Mouse (Mus musculus) C2C12 (cell line): ENCODE data around the gene Ypel3.
A peak's percentile ranks its signal among the peaks of the same experiment; 100 is the strongest.

Experiments used
- CEBPB ChIP-seq: IDR thresholded peaks from one replicate; pipeline ENCODE4 v1.6.1; 2011; ENCODE audit warnings: low read depth, mild to moderate bottlenecking, control low read depth, moderate library complexity
- CTCF ChIP-seq: IDR thresholded peaks from one replicate; pipeline ENCODE4 v1.5.1; 2011; ENCODE audit not compliant: control insufficient read depth, insufficient read depth, insufficient read length
- MAX ChIP-seq: IDR thresholded peaks from one replicate; pipeline ENCODE4 v1.6.1; 2011; ENCODE audit warnings: mild to moderate bottlenecking, control low read depth
- MYOD1 ChIP-seq: IDR thresholded peaks from one replicate; pipeline ENCODE4 v1.6.1; 2011; ENCODE audit warnings: low read depth; ENCODE audit not compliant: control insufficient read depth, insufficient read length
- MYOG ChIP-seq: IDR thresholded peaks from one replicate; pipeline ENCODE4 v1.6.1; 2011; ENCODE audit not compliant: control insufficient read depth, insufficient read length; ENCODE audit errors: extremely low read depth
- USF1 ChIP-seq: IDR thresholded peaks from one replicate; pipeline ENCODE4 v1.6.1; 2011; ENCODE audit warnings: low read depth, mild to moderate bottlenecking, control low read depth, moderate library complexity

DNA sequence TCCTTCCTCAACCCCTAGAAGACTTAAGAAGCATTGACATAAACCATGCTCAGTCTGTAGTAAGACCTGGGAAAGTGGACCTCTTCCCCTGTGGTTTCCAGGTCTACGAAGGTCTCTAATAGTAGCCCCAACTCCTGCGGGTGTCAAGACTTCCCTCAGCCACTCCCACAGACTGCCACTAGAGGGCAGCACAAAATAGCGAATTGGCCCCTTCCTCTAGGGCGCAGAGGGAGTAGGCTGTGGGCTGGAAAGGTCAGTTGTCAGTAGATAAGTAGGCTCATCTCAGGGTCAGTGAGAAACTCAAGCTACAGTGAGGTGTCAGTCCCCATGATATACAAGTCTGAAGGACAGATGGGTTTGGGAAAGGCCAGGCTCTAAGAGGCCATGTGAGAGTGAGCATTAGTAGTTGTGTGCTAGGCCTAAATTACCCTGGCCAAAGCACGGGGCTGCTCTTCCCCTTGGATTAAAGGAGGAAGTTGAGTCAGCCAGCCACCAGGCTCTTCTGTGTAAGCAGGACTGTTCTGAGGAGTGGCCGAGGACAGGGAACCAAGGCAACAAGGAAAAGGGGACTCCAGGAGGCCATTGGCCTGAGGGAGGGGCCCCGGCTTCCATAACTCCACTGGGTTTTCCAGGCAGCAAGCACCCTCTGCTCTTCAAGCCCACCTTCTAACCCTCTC, 45.2 kb downstream of the Ypel3 start:
- peak; percentile 86 for TF ChIP-seq CTCF
- TF ChIP-seq MAX: no peak
- TF ChIP-seq USF1: no peak
- TF ChIP-seq CEBPB: no peak
- no peak for TF ChIP-seq MYOD1
- TF ChIP-seq MYOG: no peak
